ENCODE assay signal across 10 mouse cellular contexts in genomic region chr15:9463521-9464027, GRCm38 (mm10). TPM values are rescaled to one million over a fixed set of nuclear protein-coding genes. Genes with fewer than 3 reads are reported as not detected.
DNase-seq lines count a peak whose midpoint lies in the region; ATAC-seq and TF ChIP-seq lines count a peak whose summit lies in the region.
"Had no signal": no experiment of that assay in that cellular context is flagged by ENCODE, and none has a peak within 500 bp of the region (broad histone marks: within the 10 kb centered on the region; RNA-seq: fewer than 3 reads in every experiment).

No protein-coding gene starts in this region.

- no peaks in the 10 kb centered on the region for H3K27me3 ChIP-seq in heart, embryonic 10.5 days (ENCODE audit: insufficient read depth, poor library complexity, severe bottlenecking)
- peaks cover 0 to 3% of the 10 kb centered on the region in 2 experiments; a peak in 1 of 4 replicates for H3K27me3 ChIP-seq in MEL (ENCODE audit: control insufficient read depth in 1 of 2, insufficient read depth in 2 of 2, low read length in 2 of 2)
- no peaks in the 10 kb centered on the region for H3K27me3 ChIP-seq in heart, postnatal 0 days (ENCODE audit: control insufficient read depth, insufficient read depth, low read length)

- no peak for TF ChIP-seq POLR2A in MEL (IDR thresholded peaks at IDR 0.05; ENCODE audit: control insufficient read depth in 1 of 2, insufficient read depth in 1 of 2, low read depth in 1 of 2, low read length in 2 of 2, poor library complexity in 1 of 2)

- H3K79me2 ChIP-seq in MEL (ENCODE audit: control insufficient read depth, insufficient read depth, low read length, poor library complexity), result no peaks in the 10 kb centered on the region

- H3K4me1 ChIP-seq in heart, embryonic 10.5 days, result peaks cover 6% of the 10 kb centered on the region
- 0 out of 4 replicates have a peak, but pooled peaks cover 0 to 7% of the 10 kb centered on the region in 2 experiments for H3K4me1 ChIP-seq in MEL (ENCODE audit: control insufficient read depth in 1 of 2, insufficient read depth in 2 of 2, low read length in 2 of 2)
- no peaks in the 10 kb centered on the region; the same call in 1 of the 2 replicates for H3K4me1 ChIP-seq in heart, postnatal 0 days (ENCODE audit: control insufficient read depth, insufficient read depth)

- no peak overlapping the region for H3K27ac ChIP-seq in heart, embryonic 10.5 days
- peak overlapping the region; percentile 66 for H3K27ac ChIP-seq in MEL (ENCODE audit: control insufficient read depth, low read depth, low read length)
- no peak overlapping the region for H3K27ac ChIP-seq in heart, postnatal 0 days (ENCODE audit: low read depth)
- H3K27ac ChIP-seq: gastrocnemius, adult 2 months had no signal

- H3K9ac ChIP-seq in MEL (ENCODE audit: control insufficient read depth, low read depth, low read length, poor library complexity, severe bottlenecking), result no peak overlapping the region
- no peak overlapping the region for H3K9ac ChIP-seq in heart, postnatal 0 days (replicated peaks; ENCODE audit: low read depth, low read length)

- intact Hi-C loops in heart, postnatal 25 days (cut with DNase I), result no loop called here

- H3K9me3 ChIP-seq in heart, embryonic 10.5 days, result no peaks in the 10 kb centered on the region
- H3K9me3 ChIP-seq in MEL (replicated peaks; ENCODE audit: insufficient read depth, low read length), result no peaks in the 10 kb centered on the region
- no peaks in the 10 kb centered on the region for H3K9me3 ChIP-seq in heart, postnatal 0 days (replicated peaks; ENCODE audit: control insufficient read depth, low read length)
- H3K9me3 ChIP-seq: G1E had no signal

- TF ChIP-seq EP300 in MEL (IDR thresholded peaks at IDR 0.05; ENCODE audit: low read depth in 1 of 2, low read length in 2 of 2), result peak; percentile 31 to 53; a peak in 3 of 4 replicates
- no peak for TF ChIP-seq EP300 in heart, postnatal 0 days (IDR thresholded peaks at IDR 0.05; ENCODE audit: low read depth)

- peak overlapping the region; percentile 30; the same call in 1 of the 2 replicates for H3K4me2 ChIP-seq in heart, postnatal 0 days (ENCODE audit: low read depth, low read length)

- H3K4me3 ChIP-seq in heart, embryonic 10.5 days, result no peak overlapping the region
- 0 out of 4 replicates have a peak overlapping the region, but pooled peaks of 1 of the 2 experiments have one; percentile 10 for H3K4me3 ChIP-seq in MEL (ENCODE audit: control insufficient read depth in 1 of 2, insufficient read depth in 1 of 2, low read depth in 2 of 2, low read length in 2 of 2)
- no peak overlapping the region for H3K4me3 ChIP-seq in heart, postnatal 0 days (ENCODE audit: low read depth, low read length)
- H3K4me3 ChIP-seq: gastrocnemius, adult 2 months had no signal

- H3K36me3 ChIP-seq in heart, embryonic 10.5 days, result no peaks in the 10 kb centered on the region
- H3K36me3 ChIP-seq in MEL (ENCODE audit: control insufficient read depth in 1 of 2, insufficient read depth in 2 of 2, low read length in 2 of 2), result no peaks in the 10 kb centered on the region; a peak in 1 of 4 replicates
- no peaks in the 10 kb centered on the region for H3K36me3 ChIP-seq in heart, postnatal 0 days (replicated peaks; ENCODE audit: control insufficient read depth, insufficient read depth, low read length)
- H3K36me3 ChIP-seq: G1E had no signal

- WGBS in heart, embryonic 10.5 days, result 23% methylated on average over 7 of the region's 7 CpGs
- 22% methylated on average over 7 of the region's 7 CpGs for WGBS in heart, postnatal 0 days

- TF ChIP-seq CTCF in MEL (IDR thresholded peaks at IDR 0.05 in 2 of 3, conservative IDR thresholded peaks at IDR 0.05 in 1 of 3; ENCODE audit: control insufficient read depth in 1 of 3, insufficient read depth in 1 of 3, low read depth in 2 of 3, low read length in 3 of 3, poor library complexity in 1 of 3, severe bottlenecking in 1 of 3), result no peak
- TF ChIP-seq CTCF in heart, postnatal 0 days (IDR thresholded peaks at IDR 0.05; ENCODE audit: low read depth), result no peak

- peak; percentile 75 for DNase-seq in heart, embryonic 10.5 days (ENCODE audit: low spot score)
- DNase-seq in heart, postnatal 25 days (ENCODE audit: low spot score), result no peak
- DNase-seq in MEL (ENCODE audit: low read depth, low spot score), result peak; percentile 76
- DNase-seq in heart, postnatal 0 days (ENCODE audit: low spot score), result no peak
- DNase-seq in skeletal muscle tissue, adult 2 months (ENCODE audit: low read depth, low spot score), result peak; percentile 10
- DNase-seq in right cerebral cortex, adult 2 months (ENCODE audit: low spot score in 2 of 2), result no peak
- DNase-seq in right cerebral cortex, postnatal 10 days (ENCODE audit: low spot score in 2 of 2), result no peak
- DNase-seq in adrenal gland, postnatal 4 days (ENCODE audit: low spot score in 2 of 2), result no peak
- DNase-seq: gastrocnemius, adult 2 months had no signal

- no peak for TF ChIP-seq RAD21 in MEL (IDR thresholded peaks at IDR 0.05; ENCODE audit: low read depth, low read length)

- no peak for ATAC-seq in heart, postnatal 0 days (ENCODE audit: insufficient read depth, low read depth)

TF ChIP-seq in MEL, 35 proteins besides CTCF, POLR2A, EP300 and RAD21:
- TF ChIP-seq MAZ (IDR thresholded peaks at IDR 0.05; ENCODE audit: low read depth, low read length) (peak; percentile 57; the same call in 1 of the 2 replicates), POLR2AphosphoS2 (IDR thresholded peaks at IDR 0.05; ENCODE audit: low read length) (no peak), MYB (IDR thresholded peaks at IDR 0.05; ENCODE audit: low read depth, low read length) (peak; percentile 70; the same call in 1 of the 2 replicates), MEF2A (IDR thresholded peaks at IDR 0.05; ENCODE audit: extremely low read depth, insufficient replicate concordance, low read depth, low read length, poor library complexity, severe bottlenecking) (no peak), TCF12 (IDR thresholded peaks at IDR 0.05; ENCODE audit: low read depth, low read length) (peak; percentile 62; the same call in 1 of the 2 replicates), SMC3 (IDR thresholded peaks at IDR 0.05; ENCODE audit: low read depth, low read length) (peak; percentile 2; the same call in 1 of the 2 replicates), CHD1 (IDR thresholded peaks at IDR 0.05; ENCODE audit: low read depth, low read length) (0 out of 2 replicates have a peak, but pooled peaks have one; percentile 34)

RNA-seq across cellular contexts. Expression of gene Capsl, which starts 27.7 kb away (rescaled TPM):
- 0.51 and 2.0 TPM in 2 replicates for polyA plus RNA-seq in heart, embryonic 10.5 days (2016; fragmentation: Nextera tagmentation; extraction: Ambion mirVana)
- total RNA-seq in heart, postnatal 25 days (2021), result not detected
- not detected in 2 replicates for total RNA-seq in MEL (2012; rRNA removed)
- not detected for polyA plus RNA-seq in MEL (2012; ENCODE audit: insufficient read depth in 1 of 2, insufficient read length in 2 of 2, low read depth in 1 of 2, low replicate concordance in 2 of 2, missing spikeins in 1 of 2)
- not detected in 2 replicates for total RNA-seq in heart, postnatal 0 days (2014; rRNA removed; ENCODE audit: low replicate concordance)
- 0.49 TPM in 1 of 2 replicates, not detected in the other for polyA plus RNA-seq in heart, postnatal 0 days (2015; fragmentation: Nextera tagmentation; extraction: Ambion mirVana)
- total RNA-seq in adrenal gland, postnatal 4 days (2021), result under 1 TPM in 1 of 2 experiments, not detected in 1; 0.53 TPM
- total RNA-seq: G1E; gastrocnemius, adult 2 months had no signal
- polyA plus RNA-seq: G1E had no signal

Comparison
In these comparisons a context has a peak if more than half of its experiments do, and no peak if none do; other contexts are left out.
1. DNase-seq: peak in heart, embryonic 10.5 days (single experiment), MEL (single experiment) and skeletal muscle tissue, adult 2 months (single experiment); none in heart, postnatal 25 days (single experiment), heart, postnatal 0 days (single experiment), right cerebral cortex, adult 2 months (0 of 2), right cerebral cortex, postnatal 10 days (0 of 2) and adrenal gland, postnatal 4 days (0 of 2).